Mouse (Mus musculus) testis, postnatal 10 days (tissue): Measurements from ENCODE around the gene Car11.

Experiments used
- DNase-seq: peaks from one replicate; pipeline ENCODE4 v3.0.0; 2021; ENCODE audit warnings: low spot score

Car11 gene

DNA sequence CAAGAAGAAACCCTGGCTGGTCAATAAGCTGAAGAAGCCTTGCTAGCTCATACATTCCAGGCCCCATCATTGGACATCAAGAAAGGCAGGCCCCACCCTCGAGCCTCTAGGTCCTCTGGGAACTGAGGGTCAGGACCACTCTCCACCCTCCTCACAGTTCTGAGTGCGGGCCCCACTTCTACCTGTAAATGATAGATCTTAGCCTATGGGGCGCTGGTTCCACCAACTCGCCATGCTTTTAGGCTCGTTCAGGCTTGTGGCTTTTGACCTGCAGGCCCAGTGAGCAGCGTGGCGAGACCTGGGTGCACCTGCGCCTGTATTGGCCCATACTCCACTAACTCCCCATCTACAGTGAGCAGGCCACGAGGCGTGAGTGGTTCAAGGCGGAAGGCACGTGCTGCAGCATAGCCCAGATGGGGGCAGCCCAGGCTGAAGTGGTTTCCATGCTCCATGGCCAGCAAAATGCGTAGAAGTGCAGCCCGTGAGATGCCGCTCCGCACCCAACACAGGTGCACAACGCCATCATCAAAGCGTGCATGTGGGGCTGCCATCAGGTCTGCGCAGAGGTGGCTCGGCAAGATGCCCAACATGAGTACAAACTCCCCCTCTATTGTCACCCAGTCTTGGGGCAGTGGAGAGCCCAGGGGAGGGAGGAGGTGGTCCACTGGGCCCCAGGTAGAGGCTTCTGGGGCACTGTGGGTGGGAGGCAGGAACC, 11.0 kb downstream of the Car11 start:
- DNase-seq: no peak

DNA sequence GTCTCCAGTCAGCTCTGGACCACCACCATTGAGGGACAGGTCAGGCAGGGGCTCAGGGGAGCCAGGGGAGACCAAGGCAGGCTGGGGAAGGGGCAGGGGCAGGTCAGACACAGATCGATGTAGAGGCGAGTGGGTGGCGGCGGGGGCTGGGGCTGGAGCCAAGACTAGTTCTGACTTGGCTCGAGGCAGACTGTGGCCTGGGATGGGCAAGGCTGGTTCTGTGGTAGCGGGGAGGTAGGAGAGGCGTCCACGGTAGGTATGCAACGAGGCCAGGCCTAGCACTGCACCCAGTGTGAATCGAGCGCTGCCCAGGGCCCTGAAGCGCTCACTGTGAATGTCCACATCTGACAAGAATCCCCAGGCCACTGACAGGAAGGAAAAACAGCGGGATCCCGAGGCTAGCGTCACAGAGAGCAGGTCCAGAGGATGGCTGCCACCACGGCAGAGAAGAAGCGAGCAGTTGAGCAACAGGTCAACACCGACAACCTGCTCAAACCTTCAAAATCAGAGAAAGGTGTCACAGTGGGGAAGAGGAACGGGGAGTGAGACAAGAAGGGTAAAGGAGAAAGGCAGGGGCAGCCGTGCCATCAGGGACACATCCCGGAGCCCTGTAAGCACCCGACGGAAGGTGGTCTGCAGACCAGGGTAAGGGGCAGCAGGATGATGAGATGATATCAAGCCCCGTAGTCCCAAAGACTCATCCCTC, 11.8 kb downstream of the Car11 start:
- no peak for DNase-seq

DNA sequence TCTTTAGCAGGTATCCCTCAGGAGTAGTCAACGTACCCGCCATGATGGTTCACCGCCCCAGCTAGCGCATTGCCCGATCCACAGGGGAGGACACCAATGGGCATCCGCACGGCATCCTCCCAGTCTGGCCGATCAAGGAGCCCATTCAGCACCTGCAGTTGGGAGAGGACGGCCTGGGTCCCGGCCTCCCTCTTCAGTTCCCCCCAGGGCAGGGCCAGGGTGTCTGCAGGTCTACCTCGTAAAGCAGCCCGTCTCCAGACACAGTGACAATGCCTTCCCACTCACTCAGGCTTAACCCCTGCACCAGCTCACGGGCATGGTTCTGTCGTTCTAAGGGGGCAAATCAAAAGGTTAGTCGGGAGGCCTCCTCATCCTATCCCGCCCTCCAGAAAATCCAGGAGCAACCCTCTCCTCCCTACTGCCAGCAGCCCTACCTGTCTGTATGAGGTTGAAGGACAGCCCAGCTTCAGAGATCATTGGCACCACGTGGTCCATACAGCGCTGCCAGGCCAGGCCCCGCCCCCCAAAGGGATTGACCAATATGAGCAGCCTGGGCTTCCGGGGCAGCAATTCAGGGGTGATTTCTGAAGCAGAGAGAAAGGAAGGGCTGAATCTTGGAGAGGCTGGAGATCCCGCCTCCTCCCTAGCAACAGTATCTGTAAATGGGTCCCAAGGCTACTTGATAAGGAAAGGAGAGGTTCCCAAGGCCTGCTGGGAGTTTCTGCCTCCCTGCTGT, 12.5 kb downstream of the Car11 start:
- peak; percentile 91 for DNase-seq

DNA sequence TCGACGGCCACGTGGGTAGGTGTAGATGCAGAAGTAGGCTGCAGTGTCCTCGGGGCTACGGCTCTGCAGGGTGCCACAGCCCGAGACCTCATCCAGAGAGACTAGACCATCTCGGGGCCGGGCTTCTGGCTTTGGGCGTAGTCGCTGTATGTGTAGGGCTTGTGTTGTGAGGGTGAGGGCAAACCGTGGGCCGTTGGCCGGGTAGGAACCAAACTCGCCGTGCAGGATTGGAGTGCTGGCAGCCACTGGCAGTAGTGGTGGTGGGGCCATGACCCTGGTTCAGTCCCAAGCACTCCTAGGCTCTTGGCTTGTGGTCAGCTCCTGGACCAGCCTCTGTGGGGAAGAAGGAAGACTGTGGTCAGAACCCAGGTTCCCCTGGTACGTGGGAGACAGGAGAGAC, 13.8 kb downstream of the Car11 start:
- DNase-seq: no peak

DNA sequence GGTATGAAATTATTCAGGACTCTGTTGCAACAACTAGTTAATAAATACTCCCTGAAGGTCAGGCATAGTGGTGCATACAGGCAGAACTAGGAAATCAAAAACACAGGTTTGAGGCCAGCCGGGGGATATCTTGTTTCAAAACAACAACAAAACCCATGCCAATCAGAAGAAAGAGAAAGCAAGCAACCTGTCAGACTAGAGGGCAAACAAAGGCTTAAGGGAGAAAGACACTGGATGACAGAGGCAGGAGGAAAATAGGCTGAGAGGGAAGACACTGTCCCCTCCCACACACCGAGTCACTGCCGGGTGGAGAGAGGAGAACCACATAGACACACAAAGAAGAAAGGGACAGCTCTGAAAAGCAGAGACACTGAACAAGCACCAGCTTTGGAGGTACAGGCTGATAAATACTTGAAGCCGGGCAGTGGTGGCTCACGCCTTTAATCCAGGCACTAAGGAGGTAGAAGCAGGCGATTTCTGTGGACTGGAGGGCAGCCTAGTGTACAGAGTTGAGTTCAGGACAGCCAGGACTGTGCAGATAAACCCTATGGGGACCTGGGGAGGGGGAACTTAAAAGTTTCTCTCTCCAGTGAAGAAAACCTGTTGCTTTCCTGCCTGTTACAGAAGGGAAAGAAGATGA, 14.4 kb downstream of the Car11 start:
- no peak for DNase-seq

DNA sequence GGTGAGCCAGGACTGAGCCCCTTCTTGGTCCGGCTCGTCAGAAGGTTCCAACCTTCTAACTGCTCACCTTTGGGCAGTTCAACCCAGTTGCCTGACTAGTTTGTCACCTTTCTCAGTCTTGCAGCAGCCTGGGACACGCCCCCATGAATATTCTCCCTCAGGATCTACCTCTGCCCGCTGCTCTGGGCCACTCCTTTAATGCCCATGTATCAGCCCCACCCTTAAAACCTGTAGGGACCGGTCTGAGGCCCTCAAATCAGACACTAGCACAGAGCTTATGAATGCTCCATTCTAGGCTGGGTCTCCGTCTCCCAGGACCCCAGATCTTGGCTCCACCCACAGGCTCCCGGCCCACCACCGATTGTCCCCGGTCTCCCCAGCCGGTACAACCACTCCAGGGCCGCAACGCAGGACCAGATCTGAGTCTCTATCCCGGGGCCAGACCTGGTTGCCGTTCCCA, 15.0 kb downstream of the Car11 start:
- DNase-seq: no peak

DNA sequence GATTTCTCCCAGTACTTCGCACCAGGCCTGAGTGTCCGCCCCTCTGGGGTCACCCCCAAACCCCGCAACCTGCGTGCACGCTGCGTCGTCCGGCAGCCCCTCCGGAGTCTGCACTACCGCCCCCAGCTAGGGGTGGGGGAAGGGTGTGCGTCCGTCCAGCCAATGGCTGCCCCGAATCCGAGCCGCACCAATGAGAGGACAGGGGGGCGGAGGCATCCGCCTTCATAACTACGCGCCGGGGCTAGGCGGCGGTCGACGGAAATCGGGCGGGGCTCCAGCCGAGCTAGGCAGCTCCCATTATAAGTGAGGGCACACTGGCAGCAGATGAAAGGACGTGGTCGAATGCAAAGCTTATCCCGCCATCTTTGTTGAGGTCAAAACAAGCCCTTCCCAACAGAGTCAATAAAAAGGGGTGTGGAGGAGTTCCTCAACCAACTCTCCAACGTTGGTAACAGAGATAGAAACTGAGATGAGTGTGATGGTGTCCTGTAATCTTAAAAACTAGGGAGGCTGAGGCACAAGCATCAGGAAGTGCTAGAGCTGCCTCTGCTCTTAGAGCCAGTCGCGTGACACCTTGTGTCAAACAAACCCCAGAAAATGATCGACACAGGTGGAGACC, 15.6 kb downstream of the Car11 start, which contains the start of gene Rpl18:
Gene Rpl18 (plus strand): TSS at position 368 of the 619 bp plus-strand sequence.
- peak; percentile 97 for DNase-seq

DNA sequence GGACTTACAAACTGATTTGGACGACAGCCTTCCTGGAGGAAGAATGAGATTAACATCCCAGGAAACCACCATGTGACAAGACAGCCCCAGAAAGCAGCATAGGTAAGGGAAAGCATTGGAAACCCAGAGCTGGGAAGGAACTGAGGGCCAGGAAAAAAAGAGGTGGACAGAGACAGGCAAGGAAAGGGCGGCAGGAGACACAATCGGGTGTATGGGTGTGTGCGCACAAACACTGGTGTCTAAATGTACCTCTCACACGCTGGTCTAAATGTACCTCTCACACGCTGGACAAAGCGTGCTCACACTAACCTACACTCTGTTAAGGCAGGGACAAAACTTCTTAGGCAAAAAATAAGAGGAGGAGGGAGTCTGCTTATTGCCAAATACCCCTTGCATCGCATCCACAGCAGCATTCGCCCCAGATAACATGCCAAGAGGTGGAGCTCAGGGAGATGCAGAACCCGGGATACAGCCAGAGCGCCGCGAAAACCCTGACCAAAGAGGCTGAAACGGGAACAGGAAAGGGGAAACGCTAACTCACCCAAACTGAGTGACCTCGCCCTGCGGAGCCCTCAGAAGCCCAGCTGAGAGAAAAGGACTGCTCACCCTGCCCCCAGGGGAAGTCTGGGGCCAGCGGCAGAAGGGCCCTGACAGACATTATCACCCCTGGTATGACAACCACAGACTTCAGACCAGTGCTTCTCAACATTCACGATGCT, 16.3 kb downstream of the Car11 start:
- DNase-seq: no peak

DNA sequence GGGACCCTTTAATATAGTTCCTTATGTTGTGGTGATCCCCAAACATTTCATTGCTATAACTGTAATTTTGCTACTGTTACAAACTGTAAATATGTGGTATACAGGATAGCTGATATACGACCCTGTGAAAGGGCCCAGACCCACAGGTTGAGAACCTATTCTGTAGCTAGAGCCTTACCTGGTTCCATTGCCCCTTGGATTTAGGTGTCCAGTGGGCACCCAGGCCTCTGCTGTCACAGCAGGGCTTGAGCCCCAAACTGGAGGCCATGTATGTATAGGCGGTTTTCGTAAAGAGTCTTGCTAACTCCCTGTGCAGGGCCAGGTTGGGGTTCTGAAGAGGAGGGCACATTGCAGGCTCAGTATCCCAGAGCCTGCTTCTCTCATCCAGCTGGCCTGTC, 16.8 kb downstream of the Car11 start:
- DNase-seq: no peak

DNA sequence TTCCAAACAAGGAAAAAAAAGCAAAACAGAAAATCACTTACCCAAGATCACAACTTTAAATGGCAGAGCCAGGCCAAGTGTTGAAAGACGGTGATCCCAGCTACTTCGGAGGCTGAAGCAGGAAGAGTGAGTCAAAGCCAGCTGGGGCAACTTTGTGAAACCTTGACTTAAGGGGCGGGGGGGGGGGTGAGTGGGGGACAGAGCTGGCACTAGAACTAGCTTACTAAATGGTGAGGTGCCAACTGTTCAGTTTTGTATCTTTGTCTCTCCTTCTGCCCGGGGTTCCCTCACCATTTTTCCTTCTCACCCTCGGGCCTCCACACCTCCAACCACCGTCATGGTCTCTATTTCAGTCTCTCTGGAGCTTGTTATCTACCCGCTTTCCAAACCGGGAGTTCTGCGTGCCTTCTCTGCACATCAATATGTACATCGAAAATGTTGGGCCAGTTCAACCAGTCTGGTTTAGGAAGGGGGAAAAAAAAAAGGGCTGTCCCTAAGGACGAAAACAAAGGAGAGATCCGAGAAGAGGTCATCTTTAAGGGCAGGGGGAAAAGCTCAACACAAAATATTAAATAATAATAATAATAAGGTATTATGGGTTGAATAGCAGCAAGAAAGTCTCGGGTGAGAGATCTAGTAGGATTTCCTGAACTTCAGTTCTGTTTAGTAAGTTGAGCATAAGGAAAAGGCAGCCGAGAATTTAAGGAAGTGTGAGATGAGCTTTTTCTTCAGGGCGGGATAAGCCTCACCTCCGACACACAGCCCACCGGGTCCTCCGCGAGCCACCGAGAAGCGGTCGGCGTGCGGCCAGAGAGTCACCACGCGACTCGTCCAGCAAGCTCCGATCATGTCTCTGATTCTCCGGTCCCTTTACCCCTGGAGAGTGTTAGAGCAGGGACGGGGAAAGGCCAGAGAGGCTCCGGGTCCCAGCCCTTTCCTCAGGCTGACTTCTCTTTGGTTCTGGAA, 17.6 kb downstream of the Car11 start:
- no peak for DNase-seq

DNA sequence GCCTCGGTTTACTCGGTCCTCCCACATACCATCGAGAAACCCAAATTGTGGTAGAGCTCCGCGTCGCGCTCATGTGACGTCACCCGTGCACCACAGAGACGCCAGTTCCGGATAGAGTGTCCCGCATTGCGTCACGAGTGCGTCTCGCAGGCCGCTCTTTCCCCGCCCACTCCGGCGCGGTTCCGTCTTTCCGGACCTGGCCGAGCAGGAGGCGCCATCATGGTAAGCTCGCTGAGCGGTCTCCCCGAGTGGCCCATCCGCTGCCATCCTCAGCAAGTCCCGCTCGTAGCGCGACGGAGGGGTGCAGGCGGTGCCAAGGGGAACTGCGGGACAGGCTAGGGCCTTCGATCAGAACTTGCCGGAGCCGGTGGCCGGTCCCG, 18.3 kb downstream of the Car11 start, which contains the start of gene Sphk2:
Gene Sphk2 (minus strand): TSS at position 85 of the 380 bp plus-strand sequence.
- DNase-seq: peak; percentile 99

DNA sequence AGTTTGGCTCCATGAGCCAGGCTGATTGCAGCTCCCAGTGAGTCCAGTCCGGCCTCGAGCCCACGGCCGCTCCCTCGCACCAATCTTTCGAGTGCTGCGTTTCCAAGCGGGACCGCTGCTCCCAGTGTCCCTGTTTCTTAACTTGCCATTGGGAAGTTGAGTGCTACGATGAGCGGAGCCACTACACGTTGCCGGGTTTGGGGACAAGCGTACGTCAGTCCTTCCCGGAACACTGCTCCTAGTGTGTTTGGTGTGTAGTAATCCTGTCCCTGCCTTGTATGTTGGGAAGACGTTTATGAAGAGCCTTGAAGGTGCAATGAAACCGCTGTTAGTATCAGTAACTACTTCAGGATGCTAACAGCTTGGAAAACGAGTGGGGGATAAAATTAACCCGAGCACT, 18.7 kb downstream of the Car11 start:
- DNase-seq: no peak

DNA sequence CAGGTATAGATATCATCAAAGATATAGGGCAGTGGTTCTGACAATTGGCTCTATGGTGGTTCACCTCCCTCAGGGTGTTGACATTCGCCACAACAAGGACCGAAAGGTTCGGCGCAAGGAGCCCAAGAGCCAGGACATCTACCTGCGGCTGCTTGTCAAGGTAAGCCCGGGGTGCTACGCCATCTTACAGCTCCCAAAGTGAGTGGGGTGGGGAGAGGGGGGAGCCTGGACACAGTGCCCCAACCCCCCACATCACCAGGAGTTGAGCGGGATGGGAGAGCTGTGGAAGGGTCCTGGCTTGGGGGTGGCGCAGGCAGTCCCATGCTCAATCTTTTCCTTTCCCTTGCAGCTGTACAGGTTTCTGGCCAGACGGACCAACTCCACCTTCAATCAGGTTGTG, 19.5 kb downstream of the Car11 start:
- no peak for DNase-seq

DNA sequence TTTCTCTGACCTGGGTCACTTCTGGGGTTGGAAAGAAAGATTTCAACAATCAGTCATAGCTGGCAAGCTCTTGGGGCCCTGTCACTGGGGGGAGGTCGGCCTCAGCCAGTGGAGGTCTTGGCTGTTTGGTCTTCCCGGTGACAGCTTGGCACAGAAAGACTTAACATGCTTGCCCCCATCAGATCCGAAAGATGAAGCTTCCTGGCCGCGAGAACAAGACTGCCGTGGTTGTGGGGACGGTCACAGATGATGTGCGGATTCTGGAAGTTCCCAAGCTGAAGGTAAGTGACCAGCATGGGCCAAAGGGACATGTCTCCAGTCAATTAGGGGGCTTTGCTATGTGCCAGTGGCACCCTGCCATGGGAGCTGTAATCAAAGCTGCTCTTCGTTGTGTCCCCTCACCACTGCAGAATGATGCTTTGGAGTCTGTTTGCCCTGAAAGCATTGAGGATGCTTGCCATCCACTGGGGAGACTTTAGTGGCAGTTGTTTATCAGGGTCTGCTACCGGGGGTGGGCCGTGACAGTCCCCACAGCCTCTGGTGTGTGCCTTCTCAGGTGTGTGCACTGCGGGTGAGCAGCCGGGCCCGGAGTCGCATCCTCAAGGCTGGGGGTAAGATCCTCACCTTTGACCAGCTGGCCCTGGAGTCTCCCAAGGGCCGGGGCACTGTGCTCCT, 20.2 kb downstream of the Car11 start:
- DNase-seq: no peak

DNA sequence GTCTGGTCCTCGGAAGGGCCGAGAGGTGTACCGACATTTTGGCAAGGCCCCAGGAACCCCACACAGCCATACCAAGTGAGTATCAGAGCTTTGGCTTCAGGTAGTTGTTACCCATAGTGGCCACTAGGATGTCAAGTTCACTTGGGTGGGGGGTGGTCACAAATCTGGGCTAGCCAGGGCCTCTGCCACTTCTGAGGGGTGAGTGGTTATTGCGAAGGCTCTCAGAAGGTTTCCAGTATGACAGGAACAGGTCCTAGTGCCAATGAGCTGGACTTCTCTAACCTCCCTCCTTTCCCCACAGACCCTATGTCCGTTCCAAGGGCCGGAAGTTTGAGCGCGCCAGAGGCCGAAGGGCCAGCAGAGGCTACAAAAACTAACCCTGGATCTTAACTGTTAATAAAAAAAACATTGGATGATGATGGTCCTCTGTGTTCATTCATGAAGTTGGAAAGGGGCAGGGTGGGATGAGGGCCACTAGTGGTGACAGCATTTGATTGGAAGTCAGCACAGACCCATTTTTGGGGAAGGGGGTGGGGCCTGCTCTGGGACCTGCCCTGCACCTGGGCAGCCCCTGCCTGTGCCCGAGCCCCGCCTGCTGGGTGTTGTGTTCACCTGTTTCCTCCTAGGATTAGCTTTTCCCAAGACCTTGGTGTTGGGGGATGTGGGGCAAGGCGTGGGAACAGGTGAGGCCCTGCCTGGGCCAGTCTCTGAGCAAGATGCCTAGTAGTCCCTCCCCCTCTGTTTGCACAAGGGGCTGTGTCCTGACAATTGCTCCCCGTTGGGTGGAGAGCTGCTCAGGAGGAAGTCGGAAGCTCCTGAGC, 21.0 kb downstream of the Car11 start, which contains the start of gene Fam83e:
Gene Fam83e (plus strand): TSS at position 800 of the 821 bp plus-strand sequence.
- no peak for DNase-seq

DNA sequence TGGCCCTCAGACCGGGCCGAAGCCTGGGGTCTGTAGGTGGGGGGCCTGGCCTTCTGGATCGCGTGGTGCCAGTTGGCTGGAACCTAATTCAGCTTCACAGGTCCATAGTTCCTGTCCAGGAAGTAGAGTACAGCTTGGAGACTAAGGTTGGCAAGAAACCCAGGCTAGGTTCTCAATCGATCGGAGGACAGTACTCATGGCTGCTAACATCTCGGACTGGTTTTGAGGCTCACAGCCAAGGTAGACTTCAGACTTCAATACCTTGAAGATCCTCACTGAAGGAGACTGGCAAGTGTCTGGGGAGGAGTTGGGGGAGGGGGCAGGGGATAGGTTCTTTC, 21.6 kb downstream of the Car11 start:
- no peak for DNase-seq

DNA sequence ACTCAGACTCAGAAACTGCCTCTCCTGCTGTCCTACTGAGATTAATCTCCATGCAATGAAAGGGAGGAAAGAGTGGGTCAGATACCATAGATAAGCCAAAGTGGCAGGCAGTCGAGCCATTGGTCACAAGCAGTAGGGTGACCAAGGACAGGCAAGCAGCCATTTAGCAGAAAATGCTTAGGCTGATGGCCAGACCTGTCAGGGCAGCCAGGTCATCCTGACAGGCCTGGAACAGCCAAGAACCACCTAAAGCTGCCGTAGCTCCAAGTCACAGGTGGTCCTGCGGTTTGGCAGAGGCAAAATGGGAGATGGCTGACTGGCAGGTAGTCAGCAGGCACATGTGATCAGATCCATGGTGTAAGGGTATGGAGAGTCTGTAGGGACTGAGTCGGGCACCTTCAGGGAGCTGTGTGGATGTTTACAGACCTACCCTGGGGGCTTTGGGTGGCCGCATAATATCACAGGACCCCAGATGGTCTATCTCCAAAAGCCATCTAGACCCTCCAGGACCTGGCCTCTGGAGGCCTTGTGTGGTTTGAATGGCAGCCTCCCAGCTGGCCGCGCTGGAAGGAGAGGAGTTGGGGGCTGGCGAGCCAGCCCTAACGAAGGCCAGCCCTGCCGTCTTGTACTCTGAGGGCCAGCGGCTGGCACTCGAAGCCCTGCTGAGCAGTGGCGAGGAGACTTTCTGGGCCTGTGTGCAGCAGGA, 22.2 kb downstream of the Car11 start:
- no peak for DNase-seq

DNA sequence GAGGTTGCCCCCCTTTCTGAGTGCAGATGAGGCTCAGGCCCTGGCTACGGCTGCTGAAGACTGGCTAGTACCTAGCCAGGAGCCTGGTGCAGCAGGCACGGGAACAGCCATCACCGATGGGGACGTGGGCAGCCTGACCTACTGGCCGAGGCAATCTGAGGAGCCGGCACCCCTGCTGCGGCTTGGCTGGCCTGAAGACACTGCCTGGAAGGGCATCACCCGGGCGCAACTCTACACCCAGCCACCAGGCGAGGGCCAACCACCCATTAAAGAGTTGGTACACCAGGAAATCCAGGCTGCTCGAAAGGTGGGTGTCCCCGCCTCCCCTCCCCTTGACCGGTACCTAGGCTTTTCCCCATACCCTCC, 22.7 kb downstream of the Car11 start:
- DNase-seq: no peak
